ENCODE assay signal across 8 mouse cellular contexts in genomic region chr2:116972614-116972985, GRCm38 (mm10).
A peak's percentile ranks its signal among the peaks of the same experiment; 100 is the strongest.
DNase-seq lines count a peak whose midpoint lies in the region; ATAC-seq and TF ChIP-seq lines count a peak whose summit lies in the region.

No protein-coding gene starts in this region.

- H3K4me2 ChIP-seq in kidney, embryonic 14.5 days (replicated peaks; ENCODE audit: low read depth, low read length): peak overlapping the region; percentile 31
- H3K4me2 ChIP-seq in heart, embryonic 11.5 days: peak overlapping the region; percentile 55
- H3K4me2 ChIP-seq in limb, embryonic 15.5 days: peak overlapping the region; percentile 39
- peak overlapping the region; percentile 30; the same call in 1 of the 2 replicates for H3K4me2 ChIP-seq in neural tube, embryonic 14.5 days (ENCODE audit: low read depth, low read length)

- TF ChIP-seq CTCF in bone marrow macrophage, adult 2 months (IDR thresholded peaks at IDR 0.05; ENCODE audit: low read depth, low read length): no peak

- no peak for ATAC-seq in kidney, embryonic 14.5 days (ENCODE audit: low FRiP score, low TSS enrichment)
- no peak for ATAC-seq in heart, embryonic 11.5 days (replicated peaks; ENCODE audit: insufficient number of reproducible peaks, low FRiP score, low TSS enrichment)
- ATAC-seq in limb, embryonic 15.5 days (ENCODE audit: insufficient number of reproducible peaks, low FRiP score, low TSS enrichment, low read depth): no peak
- no peak for ATAC-seq in neural tube, embryonic 14.5 days (ENCODE audit: low read depth)

- peak overlapping the region; percentile 9; the same call in 1 of the 2 replicates for H3K9ac ChIP-seq in kidney, embryonic 14.5 days (ENCODE audit: low read depth, low read length)
- peak overlapping the region; percentile 7 for H3K9ac ChIP-seq in heart, embryonic 11.5 days (ENCODE audit: low read depth, low read length)
- H3K9ac ChIP-seq in limb, embryonic 15.5 days: no peak overlapping the region
- no peak overlapping the region for H3K9ac ChIP-seq in neural tube, embryonic 14.5 days (replicated peaks; ENCODE audit: low read depth, low read length)

- H3K4me3 ChIP-seq in kidney, embryonic 14.5 days (ENCODE audit: low read length): peak overlapping the region; percentile 15
- peak overlapping the region; percentile 40 for H3K4me3 ChIP-seq in bone marrow macrophage, adult 2 months (ENCODE audit: insufficient read depth, low read length)
- H3K4me3 ChIP-seq in heart, embryonic 11.5 days (ENCODE audit: low read depth, low read length): no peak overlapping the region
- peak overlapping the region; percentile 11 for H3K4me3 ChIP-seq in limb, embryonic 15.5 days
- H3K4me3 ChIP-seq in neural tube, embryonic 14.5 days (ENCODE audit: low read depth, low read length): no peak overlapping the region

- no peaks in the 10 kb centered on the region for H3K27me3 ChIP-seq in kidney, embryonic 14.5 days (ENCODE audit: control insufficient read depth, insufficient read depth, low read length)
- H3K27me3 ChIP-seq in heart, embryonic 11.5 days (ENCODE audit: control insufficient read depth, insufficient read depth, low read length): no peaks in the 10 kb centered on the region
- no peaks in the 10 kb centered on the region for H3K27me3 ChIP-seq in limb, embryonic 15.5 days
- no peaks in the 10 kb centered on the region for H3K27me3 ChIP-seq in neural tube, embryonic 14.5 days (ENCODE audit: control insufficient read depth, insufficient read depth, low read length)

- peaks cover 31% of the 10 kb centered on the region for H3K4me1 ChIP-seq in kidney, embryonic 14.5 days (ENCODE audit: control insufficient read depth, insufficient read depth, low read length)
- H3K4me1 ChIP-seq in bone marrow macrophage, adult 2 months (ENCODE audit: control insufficient read depth, insufficient read depth, low read length): peaks cover 44% of the 10 kb centered on the region
- peaks cover 27% of the 10 kb centered on the region for H3K4me1 ChIP-seq in heart, embryonic 11.5 days (ENCODE audit: control insufficient read depth, insufficient read depth, low read length)
- peaks cover 49% of the 10 kb centered on the region for H3K4me1 ChIP-seq in limb, embryonic 15.5 days
- peaks cover 11% of the 10 kb centered on the region for H3K4me1 ChIP-seq in neural tube, embryonic 14.5 days (ENCODE audit: control insufficient read depth, insufficient read depth, low read length)

- H3K9me3 ChIP-seq in kidney, embryonic 14.5 days (ENCODE audit: control insufficient read depth, low read length): no peaks in the 10 kb centered on the region
- H3K9me3 ChIP-seq in heart, embryonic 11.5 days (replicated peaks; ENCODE audit: control insufficient read depth, low read length): no peaks in the 10 kb centered on the region
- no peaks in the 10 kb centered on the region for H3K9me3 ChIP-seq in limb, embryonic 15.5 days
- no peaks in the 10 kb centered on the region for H3K9me3 ChIP-seq in neural tube, embryonic 14.5 days (ENCODE audit: control insufficient read depth, low read length)

- DNase-seq in kidney, postnatal 25 days: no peak
- no peak for DNase-seq in layer of hippocampus, adult 8-10 months (ENCODE audit: low spot score in 2 of 2)
- DNase-seq in spleen, postnatal 36 days (ENCODE audit: low spot score in 2 of 2): no peak

- WGBS in kidney, embryonic 14.5 days: 5% methylated on average over 6 of the region's 6 CpGs
- WGBS in heart, embryonic 11.5 days (ENCODE audit: insufficient replicate concordance): 8% methylated on average over 6 of the region's 6 CpGs
- 2% methylated on average over 6 of the region's 6 CpGs for WGBS in limb, embryonic 15.5 days
- 2% methylated on average over 6 of the region's 6 CpGs for WGBS in neural tube, embryonic 14.5 days

- H3K36me3 ChIP-seq in kidney, embryonic 14.5 days (ENCODE audit: control insufficient read depth, insufficient read depth, low read length): no peaks in the 10 kb centered on the region
- no peaks in the 10 kb centered on the region for H3K36me3 ChIP-seq in heart, embryonic 11.5 days (ENCODE audit: control insufficient read depth, insufficient read depth, low read length)
- H3K36me3 ChIP-seq in limb, embryonic 15.5 days: no peaks in the 10 kb centered on the region
- no peaks in the 10 kb centered on the region for H3K36me3 ChIP-seq in neural tube, embryonic 14.5 days (ENCODE audit: control insufficient read depth, insufficient read depth, low read length)

- peak overlapping the region; percentile 73 for H3K27ac ChIP-seq in kidney, embryonic 14.5 days (ENCODE audit: low read depth, low read length)
- H3K27ac ChIP-seq in bone marrow macrophage, adult 2 months (ENCODE audit: insufficient read depth, low read depth, low read length): peak overlapping the region; percentile 99
- H3K27ac ChIP-seq in heart, embryonic 11.5 days (ENCODE audit: low read depth, low read length): peak overlapping the region; percentile 70
- peak overlapping the region; percentile 85 for H3K27ac ChIP-seq in limb, embryonic 15.5 days
- H3K27ac ChIP-seq in neural tube, embryonic 14.5 days (ENCODE audit: low read depth, low read length): no peak overlapping the region

- no peak for TF ChIP-seq POLR2A in bone marrow macrophage, adult 2 months (IDR thresholded peaks at IDR 0.05; ENCODE audit: borderline replicate concordance, low read depth, low read length)

Comparison
In these comparisons a context has a peak if more than half of its experiments do, and no peak if none do; other contexts are left out.
1. H3K4me3 ChIP-seq: peak in kidney, embryonic 14.5 days (single experiment), bone marrow macrophage, adult 2 months (single experiment) and limb, embryonic 15.5 days (single experiment); none in heart, embryonic 11.5 days (single experiment) and neural tube, embryonic 14.5 days (single experiment).
2. H3K9ac ChIP-seq: peak in kidney, embryonic 14.5 days (single experiment) and heart, embryonic 11.5 days (single experiment); none in limb, embryonic 15.5 days (single experiment) and neural tube, embryonic 14.5 days (single experiment).
3. Peak in every context shown above with its lines, with median percentiles within 50 percentile points of each other: H3K4me2 ChIP-seq.